Mouse (Mus musculus): ENCODE measurements around the gene Tex14.
"Not testable (repeated sequence)": the region's sequence is repeated elsewhere in the genome, so short reads cannot be mapped to it uniquely, and the experiment has no call there.

The Tex14 gene

DNA sequence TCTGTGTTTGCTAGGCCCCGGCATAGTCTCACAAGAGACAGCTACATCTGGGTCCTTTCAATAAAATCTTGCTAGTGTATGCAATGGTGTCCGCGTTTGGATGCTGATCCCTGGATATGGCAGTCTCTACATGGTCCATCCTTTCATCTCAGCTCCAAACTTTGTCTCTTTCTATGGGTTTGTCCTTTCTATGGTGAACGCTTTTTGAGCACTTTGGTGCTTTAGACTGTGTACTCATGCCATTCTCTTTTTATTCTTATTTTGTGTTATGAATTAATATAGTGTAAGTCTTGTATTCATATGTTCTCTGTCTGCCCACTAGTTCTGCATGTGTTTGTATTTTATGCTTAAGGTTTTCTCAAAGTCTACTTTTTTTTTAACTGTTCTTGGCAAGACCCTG lies 67.2 kb downstream of the Tex14 start:
- DNase-seq (ENCODE audit: low spot score) = not testable (repeated sequence)

DNA sequence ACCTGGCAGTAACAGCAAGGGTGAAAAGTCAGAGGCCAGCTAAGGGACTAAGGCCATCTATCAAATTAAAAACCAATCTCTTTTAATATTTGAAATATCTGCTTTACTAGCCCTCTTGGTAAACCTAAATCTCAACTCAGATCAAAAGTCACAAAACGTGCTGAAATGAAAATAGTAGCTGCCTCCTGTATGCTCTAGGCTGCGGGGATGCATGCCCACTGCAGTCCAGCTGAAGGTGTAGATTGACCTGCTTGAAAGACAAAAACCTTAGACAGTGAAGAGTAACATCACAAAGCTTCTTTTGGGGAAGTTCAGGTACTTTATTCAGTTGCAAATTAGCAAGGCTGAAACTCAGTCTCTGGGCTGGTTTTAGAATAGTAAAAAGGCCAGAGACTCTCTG lies 74.3 kb downstream of the Tex14 start:
- DNase-seq (ENCODE audit: low spot score) = not testable (repeated sequence)

DNA sequence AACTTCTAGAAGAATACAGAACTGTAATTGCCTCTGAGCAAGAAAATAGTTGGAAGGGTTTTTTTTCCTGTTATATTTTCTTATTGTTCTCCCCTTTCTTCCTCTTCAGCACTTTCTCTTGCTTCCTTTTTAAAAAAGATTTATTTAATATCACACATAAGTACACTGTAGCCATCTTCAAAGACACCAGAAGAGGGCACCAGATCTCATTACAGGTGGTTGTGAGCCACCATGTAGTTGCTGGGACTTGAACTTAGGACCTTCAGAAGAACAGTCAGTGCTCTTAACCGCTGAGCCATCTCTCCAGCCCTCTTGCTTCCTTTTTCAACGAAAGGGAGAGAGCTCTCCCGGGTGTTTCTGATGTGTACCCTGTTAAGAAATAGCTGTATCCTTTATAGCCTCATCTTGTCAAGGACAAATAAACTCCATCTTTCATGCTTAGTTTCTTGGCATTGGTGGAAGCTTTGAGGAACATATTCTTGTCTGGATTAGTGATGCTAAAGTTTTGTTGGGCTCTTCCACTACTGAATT lies 79.0 kb downstream of the Tex14 start:
- no peak for DNase-seq (ENCODE audit: low spot score)

DNA sequence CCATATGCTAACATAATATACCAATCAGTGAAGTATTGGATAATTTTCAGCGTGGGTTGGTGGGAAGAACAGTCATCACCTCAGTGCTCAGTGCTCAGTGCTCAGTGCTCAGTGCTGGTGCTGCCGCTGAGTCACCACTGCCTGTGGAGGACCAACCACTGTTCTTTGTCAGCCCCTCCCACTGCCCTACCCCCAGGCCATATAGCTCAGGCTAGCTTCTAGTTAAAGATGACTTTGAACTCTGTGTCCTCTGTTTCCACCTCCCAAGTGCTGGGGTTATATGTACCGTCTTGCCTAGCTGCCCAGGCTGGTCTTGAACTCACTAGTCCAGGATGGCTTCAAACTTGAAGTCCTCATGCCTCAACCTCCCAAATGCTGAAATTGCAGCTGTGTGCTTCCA lies 84.1 kb downstream of the Tex14 start:
- no peak for DNase-seq (ENCODE audit: low spot score)

GRCm38 (mm10) chr11:87504690-87505214 lies 99.9 kb downstream of the Tex14 start:
- DNase-seq (ENCODE audit: low spot score) = no peak

- no peak for DNase-seq (ENCODE audit: low spot score)
These were observed 101.6 kb downstream of the Tex14 start for GRCm38 (mm10) chr11:87506502-87506901.

DNA sequence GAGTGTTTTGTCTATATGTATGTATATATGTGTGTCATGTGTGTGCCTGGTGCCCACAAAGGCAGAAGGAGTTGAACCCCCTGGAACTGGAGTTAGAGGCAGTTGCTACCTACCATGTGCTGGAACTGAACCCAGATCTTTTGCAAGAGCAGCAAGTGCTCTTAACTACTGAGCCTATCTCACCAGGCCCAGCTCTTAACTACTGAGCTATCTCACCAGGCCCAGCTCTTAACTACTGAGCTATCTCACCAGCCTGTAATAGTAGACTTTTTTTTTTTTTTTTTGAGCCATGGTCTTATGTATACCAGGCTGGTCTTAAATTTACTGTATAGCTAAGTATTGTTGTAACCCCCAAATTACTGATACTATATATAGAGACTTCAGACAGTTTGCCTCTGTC lies 102.2 kb downstream of the Tex14 start:
- no peak for DNase-seq (ENCODE audit: low spot score)

DNA sequence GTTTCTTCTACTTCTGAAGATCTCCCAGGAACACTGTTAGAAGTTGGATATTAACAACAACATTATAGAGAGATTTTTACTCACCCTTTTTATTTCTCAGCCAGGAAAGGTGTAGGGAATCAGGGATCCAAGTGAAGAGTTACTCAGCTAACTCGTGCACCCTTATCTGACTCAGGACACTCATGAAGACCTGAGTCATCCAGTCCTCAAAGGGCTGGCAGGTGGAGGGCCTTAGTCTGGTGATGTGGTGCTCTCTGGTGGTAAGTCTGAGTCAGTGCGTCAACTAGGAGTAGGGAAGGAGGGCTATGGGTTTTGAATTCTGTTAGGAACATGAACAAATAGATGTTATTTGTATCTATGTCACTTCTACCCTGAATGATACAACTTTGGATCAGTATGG lies 114.4 kb downstream of the Tex14 start:
- peak; percentile 10 for DNase-seq (ENCODE audit: low spot score)

DNA sequence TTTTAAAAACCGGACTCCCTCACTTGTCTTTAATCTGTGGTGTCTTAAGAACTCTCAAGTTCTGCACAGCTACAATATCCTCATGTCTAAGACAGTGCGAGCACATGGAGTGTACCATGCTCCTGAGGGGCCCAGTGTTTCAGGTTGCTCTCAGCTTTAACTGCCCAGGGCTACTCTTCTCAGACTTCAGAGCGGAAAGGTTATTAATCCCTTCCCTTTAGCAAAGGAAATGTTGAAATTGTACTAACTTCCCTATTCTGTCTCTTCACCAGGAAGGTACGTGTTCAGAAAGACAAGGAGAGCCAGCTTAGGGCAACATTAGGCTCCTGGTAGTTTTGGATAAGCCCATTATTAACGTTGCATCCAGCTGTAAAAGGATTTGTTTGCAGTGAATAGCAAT lies 118.6 kb downstream of the Tex14 start:
- DNase-seq (ENCODE audit: low spot score) = no peak

DNA sequence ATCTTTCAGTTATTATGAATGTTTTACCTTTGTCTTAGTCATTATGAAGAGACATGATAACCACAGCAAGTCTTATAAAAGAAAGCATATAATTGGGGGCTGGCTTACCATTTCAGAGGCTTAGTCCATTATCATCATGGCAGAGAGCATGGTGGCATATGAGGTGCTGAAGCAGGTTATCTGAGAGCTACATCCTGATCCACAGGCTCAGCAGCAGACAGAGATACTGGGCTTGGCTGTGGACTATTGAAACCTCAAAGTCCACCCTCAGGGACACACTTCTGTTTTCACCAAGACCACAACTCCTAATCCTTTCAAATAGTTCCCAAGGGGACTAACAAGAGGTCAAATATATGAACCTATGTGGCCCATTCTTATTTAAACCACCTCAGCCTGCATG lies 119.1 kb downstream of the Tex14 start:
- DNase-seq (ENCODE audit: low spot score) = no peak

- DNase-seq (ENCODE audit: low spot score) = no peak
These were observed 119.9 kb downstream of the Tex14 start for GRCm38 (mm10) chr11:87524780-87525179.

- DNase-seq (ENCODE audit: low spot score) = no peak
These were observed 122.5 kb downstream of the Tex14 start for GRCm38 (mm10) chr11:87527364-87527763.

DNA sequence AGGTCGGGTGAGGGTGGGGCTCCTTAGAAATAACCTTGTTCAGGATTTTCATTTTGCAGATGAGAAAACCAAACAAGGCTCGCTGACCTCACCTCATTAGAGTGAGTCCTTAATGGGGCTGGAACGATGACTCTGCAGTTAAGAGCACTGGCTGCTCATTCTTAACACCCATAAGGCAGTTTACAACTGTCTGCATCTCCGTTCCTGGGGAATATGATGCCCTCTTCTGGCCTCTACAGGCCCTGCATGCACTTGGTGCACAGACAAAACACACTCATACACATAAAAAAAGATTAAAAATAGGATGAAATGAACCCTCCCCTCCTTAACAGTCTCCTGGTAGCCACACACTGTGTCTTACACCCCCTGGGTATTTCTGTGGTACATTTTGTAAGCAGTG lies 123.1 kb downstream of the Tex14 start:
- DNase-seq (ENCODE audit: low spot score) = no peak

DNA sequence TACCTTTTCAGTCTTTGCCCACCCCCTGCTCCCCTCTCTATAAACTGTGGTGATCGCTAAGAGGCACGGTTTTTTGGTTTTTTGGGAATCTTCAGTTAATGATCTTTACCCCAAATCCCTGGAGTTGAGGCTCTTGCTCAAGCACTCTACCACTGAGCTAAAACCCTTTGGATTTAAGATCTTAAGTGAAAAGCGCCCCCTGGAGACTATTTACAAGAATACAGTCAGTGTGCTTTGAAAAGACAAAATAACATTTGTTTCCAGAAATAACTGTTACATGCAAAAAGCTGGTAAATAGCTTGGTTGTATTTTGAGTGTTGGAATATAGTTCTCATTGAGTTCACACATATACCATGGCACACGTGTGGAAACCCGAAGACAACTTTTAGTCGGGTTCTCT lies 126.8 kb downstream of the Tex14 start:
- DNase-seq (ENCODE audit: low spot score) = no peak

GRCm38 (mm10) chr11:87542285-87542684 lies 137.4 kb downstream of the Tex14 start:
- DNase-seq (ENCODE audit: low spot score) = no peak

GRCm38 (mm10) chr11:87542906-87543305 lies 138.0 kb downstream of the Tex14 start:
- no peak for DNase-seq (ENCODE audit: low spot score)

DNA sequence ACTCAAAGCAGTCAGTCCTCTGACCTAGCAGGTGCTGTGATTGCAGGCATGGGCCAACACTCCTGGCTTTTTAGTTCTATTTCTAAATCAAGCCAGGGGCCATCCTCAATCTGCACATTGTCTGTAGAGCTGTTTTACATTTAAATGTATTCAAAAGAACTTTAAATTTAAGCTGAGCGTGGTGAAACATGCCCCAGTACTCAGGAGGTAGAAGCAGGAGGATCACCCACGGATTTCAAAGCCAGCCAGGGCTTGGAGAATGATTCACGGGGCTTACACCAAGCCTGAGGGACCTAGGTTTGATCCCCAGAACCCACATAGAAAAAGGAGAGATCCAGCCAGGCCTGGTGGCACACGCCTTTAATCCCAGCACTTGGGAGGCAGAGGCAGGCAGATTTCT lies 148.5 kb downstream of the Tex14 start:
- DNase-seq (ENCODE audit: low spot score) = no peak

- DNase-seq (ENCODE audit: low spot score) = no peak
These were observed 149.5 kb downstream of the Tex14 start for GRCm38 (mm10) chr11:87554386-87554785.

DNA sequence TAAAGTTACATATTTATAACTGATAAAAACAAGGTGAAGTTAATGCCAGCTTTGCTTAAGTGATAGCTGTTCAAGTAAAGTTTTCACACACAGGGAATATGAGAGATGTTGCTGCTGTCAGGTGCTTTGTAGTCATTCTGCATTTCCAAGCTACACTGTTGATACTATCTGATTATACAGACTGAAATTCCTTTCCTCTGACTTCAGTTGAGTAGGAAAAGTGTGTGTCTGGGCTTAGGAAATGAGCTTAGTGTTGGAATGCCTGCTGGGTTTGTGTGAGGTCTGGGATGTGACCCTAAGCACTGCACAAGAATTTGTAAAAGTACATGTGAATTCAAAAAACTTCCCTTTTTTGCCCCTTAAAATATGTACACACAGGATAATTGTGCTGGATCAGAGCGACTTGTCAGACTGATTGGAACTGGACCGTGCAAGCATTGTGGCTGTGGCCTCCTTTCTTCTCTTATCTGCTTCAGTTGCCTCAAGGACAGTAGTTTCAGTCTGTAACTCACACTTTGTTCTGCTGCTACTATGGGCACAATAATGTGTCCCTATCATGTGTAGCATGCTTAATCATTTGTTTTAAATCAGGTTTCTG lies 150.3 kb downstream of the Tex14 start:
- no peak for DNase-seq (ENCODE audit: low spot score)

GRCm38 (mm10) chr11:87561208-87561607 lies 156.3 kb downstream of the Tex14 start:
- DNase-seq (ENCODE audit: low spot score) = no peak

DNA sequence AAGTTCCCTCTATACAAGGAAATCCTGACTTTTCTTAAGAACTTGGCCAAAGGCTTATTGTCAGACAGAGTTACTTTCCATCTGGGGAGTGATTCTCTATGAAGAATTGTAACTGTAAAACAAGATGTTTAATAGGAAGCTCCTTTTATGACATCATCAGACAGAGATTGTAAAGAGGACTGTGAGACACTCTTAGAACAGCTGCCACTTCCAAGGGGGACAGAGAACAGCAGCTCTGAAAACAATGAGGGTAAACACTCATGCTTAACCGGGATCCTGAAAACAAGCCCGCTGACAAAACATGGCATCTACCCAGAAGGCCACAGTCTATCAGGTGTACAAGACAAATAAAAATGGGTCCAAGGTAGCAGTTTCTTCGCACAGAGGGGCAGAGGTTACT lies 161.6 kb downstream of the Tex14 start, which contains the start of gene Gm11492:
Gm11492 (plus strand) TSS at position 153 of the 400 bp plus-strand sequence.
- DNase-seq (ENCODE audit: low spot score) = no peak

DNA sequence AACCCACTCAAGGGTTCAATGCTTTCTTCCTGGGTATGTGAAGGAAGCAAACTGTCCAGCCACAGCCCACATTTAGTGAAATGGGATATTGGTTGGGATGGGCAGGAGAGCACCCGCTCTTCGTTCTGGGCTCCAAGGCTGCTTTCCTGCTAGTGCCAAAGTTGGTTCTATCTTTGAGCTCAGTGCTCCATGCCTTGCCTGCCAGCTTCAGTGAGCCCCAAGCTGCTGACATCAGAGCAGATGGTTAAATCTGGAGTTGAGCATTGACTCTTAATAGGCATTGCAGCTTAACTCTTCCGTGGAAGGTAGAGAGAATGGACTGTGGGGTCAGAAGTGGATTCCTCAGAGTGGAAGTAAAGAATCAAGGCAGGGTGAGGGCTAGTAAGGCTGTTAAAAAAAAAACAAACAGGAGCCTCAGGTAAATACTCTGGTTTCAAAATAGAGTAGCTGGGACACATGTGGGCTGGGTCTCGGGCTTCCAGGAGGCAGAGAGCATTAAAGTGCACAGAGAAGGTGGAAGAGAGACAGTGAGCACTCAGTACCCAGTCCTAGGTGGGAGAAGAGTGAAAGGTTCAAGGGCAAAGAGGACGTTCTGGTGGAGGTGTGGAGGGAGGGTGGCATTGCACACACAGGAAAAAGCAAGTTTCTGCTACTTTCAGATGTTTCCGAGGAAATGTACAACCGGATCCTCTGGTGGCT lies 163.5 kb downstream of the Tex14 start, which contains the start of gene Sept4:
Sept4 (plus strand) TSS at position 649 of the 699 bp plus-strand sequence.
- DNase-seq (ENCODE audit: low spot score) = no peak

GRCm38 (mm10) chr11:87570743-87571142 lies 165.9 kb downstream of the Tex14 start:
- no peak for DNase-seq (ENCODE audit: low spot score)

All from spleen, adult 12 weeks (tissue).